In genomic region chr4:152724741-152725140, GRCm38 (mm10) we compare ENCODE assay signal across 19 mouse cellular contexts.
A peak's percentile ranks its signal among the peaks of the same experiment; 100 is the strongest.
DNase-seq lines count a peak whose midpoint lies in the region; ATAC-seq and TF ChIP-seq lines count a peak whose summit lies in the region.
"Had no signal": no experiment of that assay in that cellular context is flagged by ENCODE, and none has a peak within 500 bp of the region (broad histone marks: within the 10 kb centered on the region; RNA-seq: fewer than 3 reads in every experiment).

No protein-coding gene starts in this region.

- no peak for ATAC-seq in midbrain, embryonic 11.5 days (ENCODE audit: low FRiP score)
- ATAC-seq in midbrain, postnatal 0 days (ENCODE audit: low FRiP score), result no peak
- ATAC-seq: forebrain, embryonic 15.5 days had no signal

- H3K27me3 ChIP-seq in midbrain, embryonic 11.5 days (ENCODE audit: control insufficient read depth, insufficient read depth, low read length), result no peaks in the 10 kb centered on the region
- no peaks in the 10 kb centered on the region for H3K27me3 ChIP-seq in midbrain, postnatal 0 days (ENCODE audit: insufficient read depth, low read length)
- H3K27me3 ChIP-seq: forebrain, embryonic 13.5 days; forebrain, embryonic 15.5 days had no signal

- H3K4me2 ChIP-seq in midbrain, embryonic 11.5 days, result no peak overlapping the region
- H3K4me2 ChIP-seq in midbrain, postnatal 0 days (ENCODE audit: low read depth, low read length, poor library complexity, severe bottlenecking), result no peak overlapping the region
- H3K4me2 ChIP-seq: embryonic facial prominence, embryonic 13.5 days; embryonic facial prominence, embryonic 15.5 days; forebrain, embryonic 15.5 days had no signal

- intact Hi-C loops in heart, postnatal 10 days (cut with DNase I), result no loop called here

- H3K27ac ChIP-seq in layer of hippocampus, adult 2 months, result peak overlapping the region; percentile 43; the same call in 1 of the 2 replicates
- no peak overlapping the region for H3K27ac ChIP-seq in midbrain, embryonic 11.5 days (ENCODE audit: low read depth, low read length)
- no peak overlapping the region for H3K27ac ChIP-seq in midbrain, postnatal 0 days (ENCODE audit: low read depth, low read length)
- H3K27ac ChIP-seq: embryonic facial prominence, embryonic 13.5 days; embryonic facial prominence, embryonic 15.5 days had no signal

- DNase-seq in heart, adult 11 months, result peak; percentile 71
- no peak for DNase-seq in heart, postnatal 10 days
- DNase-seq in layer of hippocampus, adult 2 months (ENCODE audit: low spot score in 2 of 2), result no peak
- no peak for DNase-seq in layer of hippocampus, adult 9-11 months
- DNase-seq in midbrain, embryonic 11.5 days (ENCODE audit: low spot score, missing footprints), result peak; percentile 79
- no peak for DNase-seq in midbrain, postnatal 0 days (ENCODE audit: low spot score)
- DNase-seq: adrenal gland, adult 2 months; adrenal gland, postnatal 10 days; adrenal gland, postnatal 25 days; cerebellum, adult 11 months; cerebellum, adult 18-20 months; cerebellum, adult 8-10 months; cerebellum, adult 9-11 months; embryo, embryonic 11 days had no signal

- TF ChIP-seq CTCF in layer of hippocampus, adult 2 months (conservative IDR thresholded peaks at IDR 0.05), result no peak
- no peak for TF ChIP-seq CTCF in midbrain, postnatal 0 days (IDR thresholded peaks at IDR 0.05)

- H3K4me1 ChIP-seq in midbrain, embryonic 11.5 days (ENCODE audit: control insufficient read depth, insufficient read depth, low read length), result peaks cover 9% of the 10 kb centered on the region; the same call in 1 of the 2 replicates
- H3K4me1 ChIP-seq in midbrain, postnatal 0 days (ENCODE audit: insufficient read depth, low read length), result peaks cover 11% of the 10 kb centered on the region; the same call in 1 of the 2 replicates
- H3K4me1 ChIP-seq: embryonic facial prominence, embryonic 13.5 days; embryonic facial prominence, embryonic 15.5 days had no signal

- H3K4me3 ChIP-seq in layer of hippocampus, adult 2 months, result no peak overlapping the region
- H3K4me3 ChIP-seq in midbrain, embryonic 11.5 days (ENCODE audit: low read depth, low read length), result no peak overlapping the region
- H3K4me3 ChIP-seq in midbrain, postnatal 0 days (ENCODE audit: low read depth, low read length), result no peak overlapping the region
- H3K4me3 ChIP-seq: embryonic facial prominence, embryonic 13.5 days; embryonic facial prominence, embryonic 15.5 days; erythroblast, embryonic 14.5 days; forebrain, embryonic 13.5 days; forebrain, embryonic 15.5 days had no signal

- H3K9ac ChIP-seq in midbrain, embryonic 11.5 days (ENCODE audit: low read length), result no peak overlapping the region
- no peak overlapping the region for H3K9ac ChIP-seq in midbrain, postnatal 0 days (replicated peaks; ENCODE audit: low read length, poor library complexity, severe bottlenecking)
- H3K9ac ChIP-seq: embryonic facial prominence, embryonic 13.5 days; embryonic facial prominence, embryonic 15.5 days; forebrain, embryonic 15.5 days had no signal

- no peaks in the 10 kb centered on the region for H3K9me3 ChIP-seq in midbrain, embryonic 11.5 days (ENCODE audit: control insufficient read depth, low read length)
- H3K9me3 ChIP-seq in midbrain, postnatal 0 days (ENCODE audit: low read length), result no peaks in the 10 kb centered on the region
- H3K9me3 ChIP-seq: embryonic facial prominence, embryonic 13.5 days; embryonic facial prominence, embryonic 15.5 days; forebrain, embryonic 13.5 days; forebrain, embryonic 15.5 days had no signal

- WGBS in midbrain, embryonic 11.5 days, result 84% methylated on average over 7 of the region's 7 CpGs
- WGBS in midbrain, postnatal 0 days, result 74% methylated on average over 7 of the region's 7 CpGs

- no peaks in the 10 kb centered on the region for H3K36me3 ChIP-seq in midbrain, embryonic 11.5 days (ENCODE audit: control insufficient read depth, insufficient read depth, low read length)
- H3K36me3 ChIP-seq in midbrain, postnatal 0 days (ENCODE audit: insufficient read depth, low read length), result no peaks in the 10 kb centered on the region
- H3K36me3 ChIP-seq: embryonic facial prominence, embryonic 13.5 days; embryonic facial prominence, embryonic 15.5 days; forebrain, embryonic 15.5 days had no signal

Comparison
In these comparisons a context has a peak if more than half of its experiments do, and no peak if none do; other contexts are left out.
1. DNase-seq: peak in heart, adult 11 months (single experiment) and midbrain, embryonic 11.5 days (single experiment); none in heart, postnatal 10 days (0 of 2), layer of hippocampus, adult 2 months (0 of 2), layer of hippocampus, adult 9-11 months (single experiment) and midbrain, postnatal 0 days (single experiment).